Mouse (Mus musculus): ENCODE results near the gene Tmem87a. TPM values are rescaled to one million over a fixed set of nuclear protein-coding genes. Genes with fewer than 3 reads are reported as not detected.

Gene Tmem87a
- polyA plus RNA-seq, 1 experiment from 2014 or later: 8.3 TPM

Other genes starting within 250 kb of the Tmem87a start
- 13.2 and 18.5 TPM in 2 replicates for gene Ehd4, start 249.5 kb downstream of the Tmem87a start, polyA plus RNA-seq (2014; fragmentation: Nextera tagmentation; extraction: Ambion mirVana)
- gene Pla2g4e, start 158.8 kb downstream of the Tmem87a start, polyA plus RNA-seq (2014; fragmentation: Nextera tagmentation; extraction: Ambion mirVana): 0.11 TPM in 1 of 2 replicates, not detected in the other
- 0.11 and 0.24 TPM in 2 replicates for gene Pla2g4d, start 114.9 kb downstream of the Tmem87a start, polyA plus RNA-seq (2014; fragmentation: Nextera tagmentation; extraction: Ambion mirVana)
- gene Pla2g4f, start 89.9 kb downstream of the Tmem87a start, polyA plus RNA-seq (2014; fragmentation: Nextera tagmentation; extraction: Ambion mirVana): not detected in 2 replicates
- gene Vps39, start 51.0 kb downstream of the Tmem87a start, polyA plus RNA-seq (2014; fragmentation: Nextera tagmentation; extraction: Ambion mirVana): 28.3 and 30.2 TPM in 2 replicates
- gene Ganc, start 217 bp downstream of the Tmem87a start, polyA plus RNA-seq (2014; fragmentation: Nextera tagmentation; extraction: Ambion mirVana): 6.6 and 6.7 TPM in 2 replicates
- 0.95 and 1.0 TPM in 2 replicates for gene Capn3, start 51.9 kb upstream of the Tmem87a start, polyA plus RNA-seq (2014; fragmentation: Nextera tagmentation; extraction: Ambion mirVana)
- gene Zfp106, start 159.7 kb upstream of the Tmem87a start, polyA plus RNA-seq (2014; fragmentation: Nextera tagmentation; extraction: Ambion mirVana): 66.1 and 70.5 TPM in 2 replicates
- gene Snap23, start 163.6 kb upstream of the Tmem87a start, polyA plus RNA-seq (2014; fragmentation: Nextera tagmentation; extraction: Ambion mirVana): 67.8 and 70.0 TPM in 2 replicates
- gene Haus2, start 205.3 kb upstream of the Tmem87a start, polyA plus RNA-seq (2014; fragmentation: Nextera tagmentation; extraction: Ambion mirVana): 31.1 and 32.3 TPM in 2 replicates
- 29.0 and 31.9 TPM in 2 replicates for gene Lrrc57, start 205.4 kb upstream of the Tmem87a start, polyA plus RNA-seq (2014; fragmentation: Nextera tagmentation; extraction: Ambion mirVana)
- gene Stard9, start 225.0 kb upstream of the Tmem87a start, polyA plus RNA-seq (2014; fragmentation: Nextera tagmentation; extraction: Ambion mirVana): 3.3 and 4.2 TPM in 2 replicates

Data from limb, embryonic 11.5 days (tissue).